Mouse (Mus musculus): ENCODE measurements around the gene Tepsin. TPM values are rescaled to one million over a fixed set of nuclear protein-coding genes. Genes with fewer than 3 reads are reported as not detected.
A peak's percentile ranks its signal among the peaks of the same experiment; 100 is the strongest.

Tepsin gene
- total and polyA plus RNA-seq, 2 experiments from 2014 or later, result 14.8 to 25.8 TPM

- WGBS, result 39% methylated on average over 14 of the region's 14 CpGs
- H3K4me2 ChIP-seq (ENCODE audit: low read depth), result no peak overlapping the region
- H3K27me3 ChIP-seq (ENCODE audit: insufficient read depth, low read length), result no peaks in the 10 kb centered on the region
- TF ChIP-seq CTCF (IDR thresholded peaks at IDR 0.05; ENCODE audit: low read depth), result no peak
- ATAC-seq (peak; percentile 24; the same call in 1 of the 2 replicates), DNase-seq (no peak)
- H3K9me3 ChIP-seq (ENCODE audit: low read length), result no peaks in the 10 kb centered on the region
- no peak overlapping the region for H3K9ac ChIP-seq
- no peaks in the 10 kb centered on the region for H3K36me3 ChIP-seq (ENCODE audit: insufficient read depth)
- H3K4me3 ChIP-seq (ENCODE audit: low read depth, low read length), result no peak overlapping the region
- H3K4me1 ChIP-seq (ENCODE audit: insufficient read depth), result peaks cover 4% of the 10 kb centered on the region; the same call in 1 of the 2 replicates
- no peak overlapping the region for H3K27ac ChIP-seq (ENCODE audit: low read depth, low read length)
Measured at GRCm38 (mm10) chr11:120051124-120051811, 47.3 kb downstream of the Tepsin start.

GRCm38 (mm10) chr11:120049067-120049466 is 49.5 kb downstream of the Tepsin start:
- H3K9me3 ChIP-seq (ENCODE audit: low read length), result no peaks in the 10 kb centered on the region
- H3K4me3 ChIP-seq (ENCODE audit: low read depth, low read length), result no peak overlapping the region
- DNase-seq, result no peak
- no peak overlapping the region for H3K9ac ChIP-seq
- no peak for ATAC-seq
- 85% methylated on average over 8 of the region's 8 CpGs for WGBS
- H3K27me3 ChIP-seq (ENCODE audit: insufficient read depth, low read length), result no peaks in the 10 kb centered on the region
- TF ChIP-seq CTCF (IDR thresholded peaks at IDR 0.05; ENCODE audit: low read depth), result no peak
- H3K27ac ChIP-seq (ENCODE audit: low read depth, low read length), result no peak overlapping the region
- H3K4me2 ChIP-seq (ENCODE audit: low read depth), result no peak overlapping the region
- H3K4me1 ChIP-seq (ENCODE audit: insufficient read depth), result peaks cover 17% of the 10 kb centered on the region
- H3K36me3 ChIP-seq (ENCODE audit: insufficient read depth), result no peaks in the 10 kb centered on the region

GRCm38 (mm10) chr11:120048252-120048556 is 50.3 kb downstream of the Tepsin start:
- Histone ChIP-seq H3K9ac (peak overlapping the region; percentile 98), H3K9me3 (ENCODE audit: low read length) (no peaks in the 10 kb centered on the region), H3K27ac (ENCODE audit: low read depth, low read length) (peak overlapping the region; percentile 94), H3K36me3 (ENCODE audit: insufficient read depth) (no peaks in the 10 kb centered on the region), H3K27me3 (ENCODE audit: insufficient read depth, low read length) (no peaks in the 10 kb centered on the region), H3K4me3 (ENCODE audit: low read depth, low read length) (peak overlapping the region; percentile 80), H3K4me1 (ENCODE audit: insufficient read depth) (peaks cover 18% of the 10 kb centered on the region), H3K4me2 (ENCODE audit: low read depth) (peak overlapping the region; percentile 90)
- DNase-seq (peak; percentile 88), ATAC-seq (peak; percentile 73)
- peak; percentile 81 for TF ChIP-seq CTCF (IDR thresholded peaks at IDR 0.05; ENCODE audit: low read depth)
- under 1% methylated on average over 23 of the region's 23 CpGs for WGBS

- Histone ChIP-seq H3K27ac (ENCODE audit: low read depth, low read length) (peak overlapping the region; percentile 94), H3K4me3 (ENCODE audit: low read depth, low read length) (peak overlapping the region; percentile 80), H3K36me3 (ENCODE audit: insufficient read depth) (no peaks in the 10 kb centered on the region), H3K4me1 (ENCODE audit: insufficient read depth) (peaks cover 18% of the 10 kb centered on the region), H3K27me3 (ENCODE audit: insufficient read depth, low read length) (no peaks in the 10 kb centered on the region), H3K9me3 (ENCODE audit: low read length) (no peaks in the 10 kb centered on the region), H3K4me2 (ENCODE audit: low read depth) (peak overlapping the region; percentile 90), H3K9ac (peak overlapping the region; percentile 98)
- no peak for TF ChIP-seq CTCF (IDR thresholded peaks at IDR 0.05; ENCODE audit: low read depth)
- 9% methylated on average over 23 of the region's 23 CpGs for WGBS
- ATAC-seq, result peak; percentile 18; the same call in 1 of the 2 replicates
- peak; percentile 60 for DNase-seq
Measured at GRCm38 (mm10) chr11:120047531-120048251, 50.8 kb downstream of the Tepsin start.

- Histone ChIP-seq H3K4me1 (ENCODE audit: insufficient read depth) (peaks cover 18% of the 10 kb centered on the region), H3K27ac (ENCODE audit: low read depth, low read length) (peak within 1 kb of the TSS; percentile 94), H3K36me3 (ENCODE audit: insufficient read depth) (no peaks in the 10 kb centered on the region), H3K9ac (peak within 1 kb of the TSS; percentile 98), H3K4me2 (ENCODE audit: low read depth) (peak within 1 kb of the TSS; percentile 90), H3K27me3 (ENCODE audit: insufficient read depth, low read length) (no peaks in the 10 kb centered on the region), H3K9me3 (ENCODE audit: low read length) (no peaks in the 10 kb centered on the region), H3K4me3 (ENCODE audit: low read depth, low read length) (peak within 1 kb of the TSS; percentile 80)
- peak; percentile 51 for ATAC-seq
- peak; percentile 66 for DNase-seq
- TF ChIP-seq CTCF (IDR thresholded peaks at IDR 0.05; ENCODE audit: low read depth), result no peak
- WGBS, result 2% methylated on average over 42 of the region's 63 CpGs
Measured at GRCm38 (mm10) chr11:120046553-120047191, 51.9 kb downstream of the Tepsin start, which contains the start of gene Aatk. Gene Aatk, minus strand, starts transcription at chr11:120047167.

- WGBS, result 18% methylated on average over 11 of the region's 11 CpGs
- H3K9ac ChIP-seq, result peak overlapping the region; percentile 98
- TF ChIP-seq CTCF (IDR thresholded peaks at IDR 0.05; ENCODE audit: low read depth), result no peak
- H3K4me2 ChIP-seq (ENCODE audit: low read depth), result peak overlapping the region; percentile 90
- peak overlapping the region; percentile 80 for H3K4me3 ChIP-seq (ENCODE audit: low read depth, low read length)
- H3K27me3 ChIP-seq (ENCODE audit: insufficient read depth, low read length), result no peaks in the 10 kb centered on the region
- H3K4me1 ChIP-seq (ENCODE audit: insufficient read depth), result peaks cover 18% of the 10 kb centered on the region
- ATAC-seq (peak; percentile 18), DNase-seq (peak; percentile 69)
- peak overlapping the region; percentile 94 for H3K27ac ChIP-seq (ENCODE audit: low read depth, low read length)
- H3K36me3 ChIP-seq (ENCODE audit: insufficient read depth), result no peaks in the 10 kb centered on the region
- H3K9me3 ChIP-seq (ENCODE audit: low read length), result no peaks in the 10 kb centered on the region
Measured at GRCm38 (mm10) chr11:120045839-120046552, 52.5 kb downstream of the Tepsin start.
